Mouse (Mus musculus) hindbrain, embryonic 10.5 days (tissue): ENCODE measurements around the gene Nkd1. TPM values are rescaled to one million over a fixed set of nuclear protein-coding genes. Genes with fewer than 3 reads are reported as not detected.

Experiments used
- DNase-seq: peaks from one replicate; pipeline ENCODE4 v3.0.0-alpha.2; 2017; ENCODE audit warnings: low spot score
- H3K27ac ChIP-seq: fragments of 300-500 bp; sonication (generic); 2 replicates; pipeline ENCODE4 v1.5.1; 2016; ENCODE audit warnings: mild to moderate bottlenecking, moderate library complexity
- H3K27me3 ChIP-seq: fragments of 300-500 bp; sonication (generic); 2 replicates; pipeline ENCODE4 v1.6.1; 2016; ENCODE audit warnings: mild to moderate bottlenecking; ENCODE audit not compliant: poor library complexity, insufficient read depth, severe bottlenecking
- H3K36me3 ChIP-seq: fragments of 300-500 bp; sonication (generic); 2 replicates; pipeline ENCODE4 v1.6.1; 2016; ENCODE audit warnings: mild to moderate bottlenecking, moderate library complexity
- H3K4me1 ChIP-seq: fragments of 300-500 bp; sonication (generic); replicated peaks from 2 replicates; pipeline ENCODE4 v1.6.1; 2016; ENCODE audit warnings: mild to moderate bottlenecking
- H3K4me3 ChIP-seq: fragments of 300-500 bp; sonication (generic); 2 replicates; pipeline ENCODE4 v1.5.1; 2016; ENCODE audit warnings: mild to moderate bottlenecking, moderate library complexity
- H3K9me3 ChIP-seq: fragments of 300-500 bp; sonication (generic); 2 replicates; pipeline ENCODE4 v1.6.1; 2016; ENCODE audit warnings: mild to moderate bottlenecking, moderate library complexity
- WGBS: fragments of 180-500 bp; shearing (Covaris S2); methylation state at CpG from one replicate; pipeline ENCODE4 v1.1.7; 2016; 5-methylcytosine and 5-hydroxymethylcytosine counted together
- polyA plus RNA-seq: library from polyadenylated mRNA; unstranded; fragments of >200 nt; fragmentation: Nextera tagmentation; extraction: Ambion mirVana; gene quantifications from 2 replicates; pipeline ENCODE4 v1.2.1, GENCODE M21; 2016

Gene Nkd1
- polyA plus RNA-seq, 1 experiment from 2014 or later = 124 TPM

- H3K27ac ChIP-seq = no peak overlapping the region
- H3K9me3 ChIP-seq = no peaks in the 10 kb centered on the region
- H3K4me3 ChIP-seq = no peak overlapping the region
- 92% methylated on average over 8 of the region's 8 CpGs for WGBS
- H3K36me3 ChIP-seq = peaks cover 100% of the 10 kb centered on the region
- DNase-seq = no peak
- H3K4me1 ChIP-seq = 0 out of 2 replicates have a peak, but pooled peaks cover 3% of the 10 kb centered on the region
- H3K27me3 ChIP-seq = no peaks in the 10 kb centered on the region
These were observed 67.2 kb downstream of the Nkd1 start for GRCm38 (mm10) chr8:88588205-88588889.

- H3K36me3 ChIP-seq = peaks cover 88% of the 10 kb centered on the region
- 0 out of 2 replicates have a peak, but pooled peaks cover 2% of the 10 kb centered on the region for H3K4me1 ChIP-seq
- H3K27ac ChIP-seq = no peak overlapping the region
- WGBS = 84% methylated on average over 6 of the region's 6 CpGs
- H3K27me3 ChIP-seq = no peaks in the 10 kb centered on the region
- no peak overlapping the region for H3K4me3 ChIP-seq
- DNase-seq = no peak
- no peaks in the 10 kb centered on the region for H3K9me3 ChIP-seq
These were observed 69.1 kb downstream of the Nkd1 start for GRCm38 (mm10) chr8:88590226-88590625.

- DNase-seq = no peak
- 95% methylated on average over 1 of the region's 1 CpGs for WGBS
- Histone ChIP-seq H3K4me3 (no peak overlapping the region), H3K36me3 (peaks cover 51% of the 10 kb centered on the region), H3K27me3 (no peaks in the 10 kb centered on the region), H3K9me3 (no peaks in the 10 kb centered on the region), H3K4me1 (peaks cover 26% of the 10 kb centered on the region), H3K27ac (no peak overlapping the region)
These were observed 72.8 kb downstream of the Nkd1 start for GRCm38 (mm10) chr8:88593947-88594346.

GRCm38 (mm10) chr8:88596042-88596441, 74.9 kb downstream of the Nkd1 start:
- no peak for DNase-seq
- H3K27ac ChIP-seq = no peak overlapping the region
- WGBS = 89% methylated on average over 12 of the region's 12 CpGs
- H3K27me3 ChIP-seq = no peaks in the 10 kb centered on the region
- no peak overlapping the region for H3K4me3 ChIP-seq
- H3K9me3 ChIP-seq = no peaks in the 10 kb centered on the region; the same call in 1 of the 2 replicates
- H3K36me3 ChIP-seq = peaks cover 30% of the 10 kb centered on the region
- H3K4me1 ChIP-seq = peaks cover 27% of the 10 kb centered on the region

GRCm38 (mm10) chr8:88598578-88598977, 77.4 kb downstream of the Nkd1 start:
- Histone ChIP-seq H3K27ac (peak overlapping the region; percentile 30; the same call in 1 of the 2 replicates), H3K9me3 (peaks cover 7% of the 10 kb centered on the region; the same call in 1 of the 2 replicates), H3K4me1 (peaks cover 35% of the 10 kb centered on the region), H3K36me3 (peaks cover 4% of the 10 kb centered on the region), H3K4me3 (no peak overlapping the region), H3K27me3 (no peaks in the 10 kb centered on the region)
- 70% methylated on average over 5 of the region's 5 CpGs for WGBS
- no peak for DNase-seq

GRCm38 (mm10) chr8:88599491-88599890, 78.3 kb downstream of the Nkd1 start:
- H3K27ac ChIP-seq = no peak overlapping the region
- H3K4me1 ChIP-seq = peaks cover 44% of the 10 kb centered on the region
- no peak for DNase-seq
- no peaks in the 10 kb centered on the region for H3K36me3 ChIP-seq
- peaks cover 7% of the 10 kb centered on the region; the same call in 1 of the 2 replicates for H3K9me3 ChIP-seq
- no peak overlapping the region for H3K4me3 ChIP-seq
- 91% methylated on average over 7 of the region's 7 CpGs for WGBS
- H3K27me3 ChIP-seq = no peaks in the 10 kb centered on the region

GRCm38 (mm10) chr8:88603446-88603989, 82.4 kb downstream of the Nkd1 start:
- DNase-seq = no peak

GRCm38 (mm10) chr8:88604065-88605038, 83.2 kb downstream of the Nkd1 start:
- WGBS = 5% methylated on average over 20 of the region's 20 CpGs
- H3K36me3 ChIP-seq = no peaks in the 10 kb centered on the region
- H3K27me3 ChIP-seq = no peaks in the 10 kb centered on the region
- peak; percentile 96 for DNase-seq
- peak overlapping the region; percentile 39 for H3K4me3 ChIP-seq
- H3K4me1 ChIP-seq = peaks cover 48% of the 10 kb centered on the region
- peaks cover 7% of the 10 kb centered on the region; the same call in 1 of the 2 replicates for H3K9me3 ChIP-seq
- H3K27ac ChIP-seq = peak overlapping the region; percentile 81

More at GRCm38 (mm10) chr8:88603446-88603989, 82.4 kb downstream of the Nkd1 start:
- Histone ChIP-seq H3K27me3 (no peaks in the 10 kb centered on the region), H3K36me3 (no peaks in the 10 kb centered on the region), H3K9me3 (peaks cover 7% of the 10 kb centered on the region; the same call in 1 of the 2 replicates), H3K4me1 (peaks cover 44% of the 10 kb centered on the region), H3K4me3 (peak overlapping the region; percentile 39), H3K27ac (peak overlapping the region; percentile 81)
- WGBS = 3% methylated on average over 10 of the region's 10 CpGs

GRCm38 (mm10) chr8:88605361-88606040, 84.3 kb downstream of the Nkd1 start:
- Histone ChIP-seq H3K36me3 (no peaks in the 10 kb centered on the region), H3K27ac (peak overlapping the region; percentile 81), H3K4me3 (no peak overlapping the region), H3K27me3 (no peaks in the 10 kb centered on the region), H3K9me3 (peaks cover 7% of the 10 kb centered on the region; the same call in 1 of the 2 replicates), H3K4me1 (peaks cover 52% of the 10 kb centered on the region)
- no peak for DNase-seq
- WGBS = 49% methylated on average over 13 of the region's 13 CpGs

GRCm38 (mm10) chr8:88609036-88609435, 87.9 kb downstream of the Nkd1 start:
- no peaks in the 10 kb centered on the region for H3K27me3 ChIP-seq
- no peaks in the 10 kb centered on the region for H3K9me3 ChIP-seq
- H3K4me1 ChIP-seq = peaks cover 42% of the 10 kb centered on the region
- no peaks in the 10 kb centered on the region for H3K36me3 ChIP-seq
- no peak overlapping the region for H3K4me3 ChIP-seq
- 84% methylated on average over 8 of the region's 8 CpGs for WGBS
- no peak for DNase-seq
- no peak overlapping the region for H3K27ac ChIP-seq

GRCm38 (mm10) chr8:88610271-88610670, 89.1 kb downstream of the Nkd1 start:
- Histone ChIP-seq H3K36me3 (no peaks in the 10 kb centered on the region), H3K27me3 (peaks cover 8% of the 10 kb centered on the region; the same call in 1 of the 2 replicates), H3K9me3 (no peaks in the 10 kb centered on the region), H3K4me1 (peaks cover 36% of the 10 kb centered on the region), H3K4me3 (no peak overlapping the region), H3K27ac (no peak overlapping the region)
- WGBS = 88% methylated on average over 6 of the region's 6 CpGs
- no peak for DNase-seq

GRCm38 (mm10) chr8:88614981-88615380, 93.8 kb downstream of the Nkd1 start:
- no peak for DNase-seq
- Histone ChIP-seq H3K36me3 (no peaks in the 10 kb centered on the region), H3K9me3 (no peaks in the 10 kb centered on the region), H3K4me3 (no peak overlapping the region), H3K27me3 (peaks cover 18% of the 10 kb centered on the region; the same call in 1 of the 2 replicates), H3K4me1 (peaks cover 10% of the 10 kb centered on the region), H3K27ac (no peak overlapping the region)
- WGBS = 85% methylated on average over 5 of the region's 5 CpGs
